Mouse (Mus musculus): ENCODE data around the gene Gcc2. TPM values are rescaled to one million over a fixed set of nuclear protein-coding genes. Genes with fewer than 3 reads are reported as not detected.
A peak's percentile ranks its signal among the peaks of the same experiment; 100 is the strongest.
"Not testable (repeated sequence)": the region's sequence is repeated elsewhere in the genome, so short reads cannot be mapped to it uniquely, and the experiment has no call there.

Gcc2 gene
- polyA plus RNA-seq, 1 experiment from 2014 or later = 62.0 TPM

DNA sequence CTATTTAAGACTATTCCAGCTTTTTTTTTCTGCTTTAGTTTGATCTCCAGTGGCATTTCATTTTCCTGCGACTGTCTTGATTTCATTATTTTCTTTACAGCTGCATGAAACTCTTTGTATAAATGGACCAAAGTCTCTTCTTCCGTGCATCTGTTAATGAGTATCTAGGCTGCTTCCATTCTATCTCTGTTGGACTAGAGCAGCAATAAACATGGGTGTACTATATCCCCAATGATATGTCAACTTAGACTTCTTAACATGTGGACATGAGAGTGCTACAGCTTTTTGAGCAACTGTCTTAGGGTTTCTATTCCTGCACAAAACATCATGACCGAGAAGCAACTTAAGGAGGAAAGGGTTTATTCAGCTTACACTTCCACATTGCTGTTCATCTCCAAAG, 51.6 kb downstream of the Gcc2 start:
- no peak overlapping the region for H3K27ac ChIP-seq (ENCODE audit: low read depth, low read length)
- no peaks in the 10 kb centered on the region for H3K9me3 ChIP-seq (ENCODE audit: control insufficient read depth, low read length)
- ATAC-seq (ENCODE audit: low FRiP score, low TSS enrichment) = no peak
- H3K4me3 ChIP-seq (ENCODE audit: low read length) = no peak overlapping the region
- no peaks in the 10 kb centered on the region for H3K4me1 ChIP-seq (ENCODE audit: control insufficient read depth, insufficient read depth, low read length)
- H3K27me3 ChIP-seq (ENCODE audit: control insufficient read depth, insufficient read depth, low read length) = no peaks in the 10 kb centered on the region
- peaks cover 23% of the 10 kb centered on the region for H3K36me3 ChIP-seq (ENCODE audit: control insufficient read depth, insufficient read depth, low read length)
- H3K4me2 ChIP-seq (replicated peaks; ENCODE audit: low read depth, low read length) = no peak overlapping the region
- H3K9ac ChIP-seq (ENCODE audit: low read depth, low read length) = no peak overlapping the region
- WGBS = 88% methylated on average over 3 of the region's 3 CpGs

DNA sequence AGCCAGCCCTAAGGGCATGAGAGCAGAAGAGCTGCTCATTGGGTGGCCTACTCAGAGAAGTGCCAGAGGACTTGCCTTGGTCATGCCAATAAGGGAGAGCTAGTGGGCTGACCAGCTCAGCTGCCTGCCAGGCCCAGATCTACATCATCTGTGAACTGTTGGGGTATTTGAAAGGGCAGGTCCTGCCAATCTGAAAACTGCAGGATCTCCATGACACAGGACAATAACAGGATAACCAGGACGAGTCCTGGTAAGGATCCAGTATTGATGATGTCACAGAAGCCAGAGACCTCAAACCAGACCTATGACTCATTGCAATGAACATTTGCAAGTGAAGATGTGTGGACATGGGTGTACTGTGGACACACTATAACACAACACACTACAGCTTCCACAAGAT, 55.5 kb downstream of the Gcc2 start:
- H3K9me3 ChIP-seq (ENCODE audit: control insufficient read depth, low read length) = 0 out of 2 replicates have a peak, but pooled peaks cover 3% of the 10 kb centered on the region
- H3K36me3 ChIP-seq (ENCODE audit: control insufficient read depth, insufficient read depth, low read length) = peaks cover 14% of the 10 kb centered on the region; the same call in 1 of the 2 replicates
- H3K4me3 ChIP-seq (ENCODE audit: low read length) = no peak overlapping the region
- WGBS = 85% methylated on average over 1 of the region's 1 CpGs
- H3K4me1 ChIP-seq (ENCODE audit: control insufficient read depth, insufficient read depth, low read length) = no peaks in the 10 kb centered on the region
- H3K27me3 ChIP-seq (ENCODE audit: control insufficient read depth, insufficient read depth, low read length) = no peaks in the 10 kb centered on the region
- no peak overlapping the region for H3K9ac ChIP-seq (ENCODE audit: low read depth, low read length)
- ATAC-seq (ENCODE audit: low FRiP score, low TSS enrichment) = no peak
- H3K27ac ChIP-seq (ENCODE audit: low read depth, low read length) = no peak overlapping the region
- no peak overlapping the region for H3K4me2 ChIP-seq (replicated peaks; ENCODE audit: low read depth, low read length)

DNA sequence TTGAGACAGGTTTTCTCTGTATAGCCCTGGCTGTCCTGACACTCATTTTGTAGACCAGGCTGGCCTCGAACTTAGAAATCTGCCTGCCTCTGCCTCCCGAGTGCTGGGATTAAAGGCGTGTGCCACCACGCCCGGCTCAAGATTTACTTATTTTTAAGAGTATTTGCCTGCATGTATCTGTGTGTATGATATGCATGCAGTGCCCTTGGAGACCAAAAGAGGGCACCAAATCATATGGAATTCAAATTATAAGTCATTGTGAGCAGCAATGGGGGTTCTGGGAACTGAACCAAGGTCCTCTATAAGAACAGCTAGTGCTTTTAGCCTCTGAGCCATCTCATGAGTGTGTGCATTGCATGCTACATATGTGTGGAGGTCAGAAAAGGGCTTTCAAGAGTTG, 57.6 kb downstream of the Gcc2 start:
- Histone ChIP-seq H3K4me1 (ENCODE audit: control insufficient read depth, insufficient read depth, low read length) (no peaks in the 10 kb centered on the region), H3K9ac (ENCODE audit: low read depth, low read length) (no peak overlapping the region), H3K27me3 (ENCODE audit: control insufficient read depth, insufficient read depth, low read length) (no peaks in the 10 kb centered on the region), H3K4me2 (replicated peaks; ENCODE audit: low read depth, low read length) (no peak overlapping the region), H3K9me3 (ENCODE audit: control insufficient read depth, low read length) (0 out of 2 replicates have a peak, but pooled peaks cover 3% of the 10 kb centered on the region), H3K4me3 (ENCODE audit: low read length) (no peak overlapping the region), H3K36me3 (ENCODE audit: control insufficient read depth, insufficient read depth, low read length) (peaks cover 10% of the 10 kb centered on the region; the same call in 1 of the 2 replicates), H3K27ac (ENCODE audit: low read depth, low read length) (no peak overlapping the region)
- 95% methylated on average over 5 of the region's 5 CpGs for WGBS
- ATAC-seq (ENCODE audit: low FRiP score, low TSS enrichment) = no peak

DNA sequence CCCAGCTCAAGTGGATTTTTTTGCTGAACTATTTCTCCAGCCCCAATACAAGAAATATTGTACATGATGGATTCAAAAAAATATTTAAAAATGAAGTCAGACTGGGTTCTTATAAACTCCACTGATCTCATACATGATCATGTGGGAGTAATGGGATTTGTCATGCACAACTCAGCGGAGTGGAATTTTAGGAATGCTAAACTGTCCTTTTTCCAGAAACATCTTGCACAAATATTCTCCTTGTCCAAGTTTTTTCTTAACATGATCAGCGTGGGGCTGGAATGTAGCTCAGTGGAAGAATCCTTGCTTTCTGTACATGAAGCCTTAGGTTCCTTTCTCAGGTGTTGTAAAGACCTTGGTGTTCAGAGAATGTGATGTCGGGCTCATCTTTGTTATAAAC, 65.6 kb downstream of the Gcc2 start:
- no peak for ATAC-seq (ENCODE audit: low FRiP score, low TSS enrichment)
- 81% methylated on average over 3 of the region's 3 CpGs for WGBS
- H3K4me2 ChIP-seq (replicated peaks; ENCODE audit: low read depth, low read length) = no peak overlapping the region
- H3K36me3 ChIP-seq (ENCODE audit: control insufficient read depth, insufficient read depth, low read length) = no peaks in the 10 kb centered on the region
- no peaks in the 10 kb centered on the region for H3K9me3 ChIP-seq (ENCODE audit: control insufficient read depth, low read length)
- no peak overlapping the region for H3K27ac ChIP-seq (ENCODE audit: low read depth, low read length)
- H3K27me3 ChIP-seq (ENCODE audit: control insufficient read depth, insufficient read depth, low read length) = no peaks in the 10 kb centered on the region
- H3K4me1 ChIP-seq (ENCODE audit: control insufficient read depth, insufficient read depth, low read length) = peaks cover 9% of the 10 kb centered on the region; the same call in 1 of the 2 replicates
- H3K4me3 ChIP-seq (ENCODE audit: low read length) = no peak overlapping the region
- no peak overlapping the region for H3K9ac ChIP-seq (ENCODE audit: low read depth, low read length)

DNA sequence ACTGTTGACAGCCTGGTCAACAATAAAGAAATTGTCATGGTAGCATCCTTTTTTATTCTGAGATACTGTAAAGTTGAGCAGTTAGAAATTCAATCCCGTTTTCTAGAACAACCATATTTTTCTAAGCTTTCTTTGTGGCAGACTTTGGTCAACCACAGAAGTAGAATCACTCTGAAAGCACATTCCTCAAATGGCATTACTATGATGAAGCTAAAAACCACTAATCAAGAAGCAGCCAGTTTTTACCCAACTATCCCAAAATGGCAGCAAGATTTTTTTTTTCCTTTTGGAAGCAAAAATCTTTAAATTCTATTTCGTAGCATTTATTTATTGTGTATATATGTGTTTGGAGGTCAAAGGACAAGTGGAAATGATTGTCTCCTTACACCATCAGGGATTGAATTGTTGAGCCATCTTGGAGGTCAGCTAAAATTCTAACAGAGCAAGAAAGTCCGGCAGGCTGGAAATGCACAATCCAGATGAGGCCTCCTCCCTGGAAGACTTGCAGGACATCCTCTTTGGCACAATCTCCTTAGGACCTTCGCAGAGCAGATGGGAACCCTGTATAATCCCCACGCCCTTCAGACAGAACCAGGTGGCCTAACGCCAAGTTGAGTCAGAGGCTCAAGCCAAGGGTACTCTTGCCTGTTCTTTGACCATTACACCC, 67.2 kb downstream of the Gcc2 start:
- Histone ChIP-seq H3K9me3 (ENCODE audit: control insufficient read depth, low read length) (no peaks in the 10 kb centered on the region), H3K27ac (ENCODE audit: low read depth, low read length) (peak overlapping the region; percentile 74; the same call in 1 of the 2 replicates), H3K9ac (ENCODE audit: low read depth, low read length) (peak overlapping the region; percentile 49; the same call in 1 of the 2 replicates), H3K4me3 (ENCODE audit: low read length) (peak overlapping the region; percentile 75), H3K4me2 (replicated peaks; ENCODE audit: low read depth, low read length) (peak overlapping the region; percentile 40), H3K36me3 (ENCODE audit: control insufficient read depth, insufficient read depth, low read length) (no peaks in the 10 kb centered on the region), H3K4me1 (ENCODE audit: control insufficient read depth, insufficient read depth, low read length) (peaks cover 11% of the 10 kb centered on the region; the same call in 1 of the 2 replicates), H3K27me3 (ENCODE audit: control insufficient read depth, insufficient read depth, low read length) (no peaks in the 10 kb centered on the region)
- no peak for ATAC-seq (ENCODE audit: low FRiP score, low TSS enrichment)
- 32% methylated on average over 6 of the region's 6 CpGs for WGBS

DNA sequence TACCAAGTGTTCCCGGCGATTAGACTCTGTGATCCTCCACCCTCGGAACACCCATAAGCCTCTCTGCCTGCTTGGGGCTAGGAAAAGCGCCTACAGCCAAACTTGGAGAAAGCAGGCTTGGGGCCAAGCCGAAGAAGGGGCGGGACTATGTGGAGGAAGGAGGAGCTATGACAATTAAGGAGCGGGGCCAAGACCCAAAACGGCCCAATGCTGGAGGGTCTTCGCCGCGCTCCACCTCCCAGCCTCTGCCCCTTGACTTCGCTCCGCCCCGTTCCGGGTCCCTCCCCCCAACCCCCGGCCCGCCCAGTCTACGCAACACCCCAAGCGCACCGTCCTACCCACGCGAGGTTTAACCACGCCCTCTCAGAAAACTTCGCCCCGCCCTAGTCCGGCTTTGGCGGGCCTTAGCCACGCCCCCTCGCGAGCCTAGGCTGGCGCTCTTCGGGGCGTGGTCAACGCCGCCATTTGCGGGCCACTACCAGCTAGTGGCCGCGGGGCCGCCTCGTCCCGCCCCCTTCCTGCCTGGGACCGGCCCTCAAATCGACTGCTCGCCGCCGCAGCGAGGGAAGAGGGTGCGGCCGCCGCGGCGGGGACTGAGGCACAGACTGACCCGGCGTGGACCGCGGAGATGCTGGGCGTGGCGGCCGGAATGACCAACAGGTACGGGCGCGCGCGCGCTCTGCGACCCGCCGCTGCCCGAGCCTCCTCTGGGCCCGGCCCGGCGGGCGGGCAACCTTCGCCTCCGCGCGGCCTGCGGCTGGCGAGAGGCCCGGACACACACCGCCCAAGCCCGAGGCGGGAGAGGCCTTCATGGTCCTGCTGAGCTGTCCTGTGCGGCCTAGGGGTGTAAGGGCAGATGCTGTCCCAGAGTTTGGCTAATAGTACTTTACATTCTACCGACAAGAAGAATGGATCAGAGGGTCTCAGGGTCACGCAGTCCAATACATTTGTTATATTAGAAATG, 68.0 kb downstream of the Gcc2 start, which contains the start of gene Lims1:
Gene Lims1 (plus strand): TSS at position 439 of the 964 bp plus-strand sequence.
- Histone ChIP-seq H3K27ac (ENCODE audit: low read depth, low read length) (peak within 1 kb of the TSS; percentile 81), H3K4me1 (ENCODE audit: control insufficient read depth, insufficient read depth, low read length) (peaks cover 11% of the 10 kb centered on the region; the same call in 1 of the 2 replicates), H3K9ac (ENCODE audit: low read depth, low read length) (peak within 1 kb of the TSS; percentile 86), H3K9me3 (ENCODE audit: control insufficient read depth, low read length) (no peaks in the 10 kb centered on the region), H3K4me2 (replicated peaks; ENCODE audit: low read depth, low read length) (peak within 1 kb of the TSS; percentile 52), H3K27me3 (ENCODE audit: control insufficient read depth, insufficient read depth, low read length) (no peaks in the 10 kb centered on the region), H3K4me3 (ENCODE audit: low read length) (peak within 1 kb of the TSS; percentile 75), H3K36me3 (ENCODE audit: control insufficient read depth, insufficient read depth, low read length) (no peaks in the 10 kb centered on the region)
- WGBS = under 1% methylated on average over 75 of the region's 86 CpGs
- peak; percentile 99 for ATAC-seq (ENCODE audit: low FRiP score, low TSS enrichment)

DNA sequence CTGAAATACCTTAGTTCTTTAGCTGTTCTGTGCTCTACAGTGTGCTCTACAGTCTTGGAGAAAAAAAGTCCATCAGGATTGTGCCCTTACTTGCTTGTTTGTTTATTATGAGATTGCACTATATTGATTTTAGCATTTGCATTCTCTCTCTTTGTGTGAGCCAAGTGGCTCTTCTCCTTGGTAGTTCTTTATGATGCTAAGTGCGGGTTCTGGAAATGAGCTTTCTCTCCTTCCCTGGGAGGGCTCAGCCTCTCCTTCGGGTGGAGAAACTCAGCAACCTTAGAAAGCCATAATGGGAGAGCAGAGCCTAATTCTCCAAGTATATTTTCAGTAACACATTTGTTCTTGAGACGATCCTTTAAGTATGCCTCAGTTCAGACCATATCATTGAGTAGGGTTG, 71.0 kb downstream of the Gcc2 start:
- Histone ChIP-seq H3K27ac (ENCODE audit: low read depth, low read length) (no peak overlapping the region), H3K4me3 (ENCODE audit: low read length) (no peak overlapping the region), H3K9me3 (ENCODE audit: control insufficient read depth, low read length) (no peaks in the 10 kb centered on the region), H3K27me3 (ENCODE audit: control insufficient read depth, insufficient read depth, low read length) (no peaks in the 10 kb centered on the region), H3K4me1 (ENCODE audit: control insufficient read depth, insufficient read depth, low read length) (peaks cover 11% of the 10 kb centered on the region; the same call in 1 of the 2 replicates), H3K9ac (ENCODE audit: low read depth, low read length) (no peak overlapping the region), H3K36me3 (ENCODE audit: control insufficient read depth, insufficient read depth, low read length) (no peaks in the 10 kb centered on the region), H3K4me2 (replicated peaks; ENCODE audit: low read depth, low read length) (no peak overlapping the region)
- 35% methylated on average over 3 of the region's 3 CpGs for WGBS
- ATAC-seq (ENCODE audit: low FRiP score, low TSS enrichment) = no peak

DNA sequence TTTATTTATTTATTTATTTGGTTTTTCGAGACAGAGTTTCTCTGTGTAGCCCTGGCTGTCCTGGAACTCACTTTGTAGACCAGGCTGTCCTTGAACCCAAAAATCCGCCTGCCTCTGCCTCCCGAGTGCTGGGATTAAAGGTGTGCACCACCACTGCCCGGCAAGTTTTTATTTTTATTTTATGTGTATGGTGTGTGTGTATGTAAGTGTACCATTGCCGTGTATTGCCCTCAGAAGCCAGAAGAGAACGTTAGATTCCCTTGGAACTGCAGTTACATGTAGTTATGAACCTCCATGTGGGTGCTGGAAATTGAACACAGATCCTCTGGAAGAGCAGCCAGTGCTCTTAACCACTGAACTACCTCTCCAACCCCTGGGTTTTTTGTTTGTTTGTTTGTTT, 72.5 kb downstream of the Gcc2 start:
- not testable (repeated sequence) for H3K9me3 ChIP-seq (ENCODE audit: control insufficient read depth, low read length); H3K4me3 ChIP-seq (ENCODE audit: low read length); H3K9ac ChIP-seq (ENCODE audit: low read depth, low read length); H3K27me3 ChIP-seq (ENCODE audit: control insufficient read depth, insufficient read depth, low read length); H3K27ac ChIP-seq (ENCODE audit: low read depth, low read length); H3K36me3 ChIP-seq (ENCODE audit: control insufficient read depth, insufficient read depth, low read length); ATAC-seq (ENCODE audit: low FRiP score, low TSS enrichment); H3K4me2 ChIP-seq (replicated peaks; ENCODE audit: low read depth, low read length)
- peaks cover 11% of the 10 kb centered on the region; the same call in 1 of the 2 replicates for H3K4me1 ChIP-seq (ENCODE audit: control insufficient read depth, insufficient read depth, low read length)
- 96% methylated on average over 6 of the region's 6 CpGs for WGBS
